Mouse (Mus musculus) ovary, adult 18-20 months (tissue): ENCODE measurements around the gene Sctr.
A peak's percentile ranks its signal among the peaks of the same experiment; 100 is the strongest.

ENCODE experiments used
- DNase-seq: peaks from one replicate; pipeline ENCODE4 v3.0.0; 2022; ENCODE audit warnings: low spot score, mixed read lengths

Gene Sctr

GRCm38 (mm10) chr1:120069120-120069519 lies 62.4 kb downstream of the Sctr start:
- no peak for DNase-seq

DNA sequence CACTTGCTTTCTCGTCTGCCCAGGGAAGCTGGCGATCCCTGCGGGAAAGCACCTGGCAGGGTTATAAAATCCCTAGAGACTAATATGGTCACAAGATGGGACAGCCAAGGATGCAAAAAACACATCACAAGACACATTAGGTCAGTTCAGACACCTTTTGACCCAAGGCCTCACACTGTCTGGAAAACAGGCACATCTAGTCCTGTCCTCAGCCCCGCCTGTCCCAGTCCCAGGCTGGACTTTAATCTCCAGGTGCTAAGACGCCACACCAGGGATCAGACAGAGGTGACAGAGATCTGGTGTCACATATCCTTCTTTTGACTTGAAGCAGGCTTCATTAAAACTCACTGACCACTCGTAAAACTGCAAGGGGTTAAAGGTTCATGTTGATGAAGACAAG lies 63.5 kb downstream of the Sctr start:
- no peak for DNase-seq

GRCm38 (mm10) chr1:120071133-120071532 lies 64.4 kb downstream of the Sctr start:
- DNase-seq = no peak

DNA sequence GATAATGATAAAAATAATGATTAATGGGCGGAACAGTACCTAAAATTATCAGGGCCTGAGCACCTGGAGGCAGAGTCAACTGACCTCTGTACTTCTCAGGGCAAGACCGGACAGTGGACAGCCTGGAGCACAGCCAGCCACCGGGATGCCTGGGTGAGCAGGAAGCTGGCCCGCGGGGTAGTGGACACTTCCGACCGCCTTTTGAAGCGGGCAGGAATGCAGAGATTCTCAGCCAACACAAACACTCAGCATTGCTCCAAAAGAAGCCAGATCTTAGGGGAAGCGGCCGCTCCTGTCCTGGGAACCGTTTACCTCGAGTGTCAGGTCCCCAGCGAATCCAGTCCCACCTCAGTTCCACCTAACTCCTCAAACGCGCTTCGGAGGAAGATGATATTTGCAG lies 66.2 kb downstream of the Sctr start:
- no peak for DNase-seq

DNA sequence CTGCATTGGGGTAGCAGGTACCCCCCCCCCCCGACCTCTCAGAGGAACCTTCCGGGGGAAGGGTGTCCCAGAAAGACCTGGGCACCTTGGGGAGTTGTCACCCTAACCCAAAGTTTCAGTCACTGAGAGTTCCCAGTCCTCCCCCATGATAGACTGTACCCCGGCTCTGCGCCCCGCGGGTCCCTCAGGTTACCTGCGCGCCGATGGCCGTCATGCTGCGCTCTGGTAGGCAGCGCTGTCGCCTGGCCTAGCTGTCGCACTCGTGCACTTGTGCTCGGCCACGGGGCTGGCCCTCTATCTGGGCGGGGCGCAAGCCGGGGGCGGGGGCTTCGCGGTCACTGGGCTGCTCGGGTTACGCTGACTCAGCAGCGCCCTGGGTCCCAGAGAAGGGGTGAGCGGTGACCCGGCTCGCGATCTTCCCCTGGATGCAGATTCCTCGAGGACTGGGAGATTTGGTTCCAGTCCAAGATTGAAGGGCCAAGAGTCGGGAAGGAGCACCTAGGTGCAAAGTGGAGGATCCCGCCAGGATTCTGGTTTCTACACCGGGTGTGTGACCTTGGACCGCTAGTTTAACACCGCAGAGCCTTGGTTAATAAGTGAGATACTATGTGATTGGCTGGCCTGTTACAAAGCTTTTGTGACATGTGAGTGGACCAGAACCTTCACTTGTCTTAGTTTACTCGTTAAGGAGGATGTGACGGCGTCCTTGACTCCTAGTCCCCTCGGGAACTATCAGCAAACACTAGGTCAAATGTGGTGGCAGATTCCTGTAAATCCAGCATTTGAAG lies 67.0 kb downstream of the Sctr start, which contains the start of gene Tmem37:
Gene Tmem37, minus strand, starts transcription at position 556 of the 788 bp plus-strand sequence.
- DNase-seq = peak; percentile 63

DNA sequence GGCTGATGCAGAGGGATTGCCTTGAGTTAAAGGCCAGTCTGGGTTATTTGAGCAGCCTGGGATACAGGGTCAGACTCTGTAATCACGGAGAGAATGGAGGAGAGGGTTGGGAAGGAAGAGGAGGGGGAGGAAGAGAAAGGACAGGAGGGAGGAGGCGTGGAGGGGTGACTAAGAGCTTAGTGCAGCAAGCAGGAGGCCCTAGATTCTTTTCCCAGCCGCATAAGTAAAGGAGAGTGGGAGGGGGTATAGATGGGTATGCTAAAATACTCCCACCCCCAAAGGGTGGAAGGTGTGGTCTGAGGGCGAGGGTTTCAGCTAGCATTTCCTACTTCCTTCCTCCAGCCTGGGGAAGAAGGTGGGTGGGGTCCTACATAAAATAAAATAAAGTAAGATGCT lies 67.6 kb downstream of the Sctr start:
- DNase-seq = no peak

DNA sequence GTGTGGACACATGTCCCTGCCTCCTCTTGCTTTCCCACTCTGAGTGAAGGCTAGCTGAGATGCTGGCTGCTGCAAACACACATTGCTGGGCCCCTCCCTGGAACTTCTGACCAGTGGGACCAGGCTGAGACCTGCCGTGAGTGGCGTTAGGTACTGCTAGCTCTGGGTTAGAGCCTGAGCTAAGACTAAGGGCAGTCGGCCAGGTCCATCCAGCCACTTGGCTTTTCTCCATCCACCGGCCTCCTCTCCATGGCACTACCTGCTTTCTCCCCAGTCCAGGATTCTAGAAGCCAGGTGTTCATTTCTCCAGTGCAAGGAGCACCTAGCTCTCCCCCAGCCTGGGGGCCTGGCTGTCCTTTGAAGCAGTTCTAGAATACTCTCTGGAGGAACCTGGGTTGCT lies 68.2 kb downstream of the Sctr start:
- no peak for DNase-seq

DNA sequence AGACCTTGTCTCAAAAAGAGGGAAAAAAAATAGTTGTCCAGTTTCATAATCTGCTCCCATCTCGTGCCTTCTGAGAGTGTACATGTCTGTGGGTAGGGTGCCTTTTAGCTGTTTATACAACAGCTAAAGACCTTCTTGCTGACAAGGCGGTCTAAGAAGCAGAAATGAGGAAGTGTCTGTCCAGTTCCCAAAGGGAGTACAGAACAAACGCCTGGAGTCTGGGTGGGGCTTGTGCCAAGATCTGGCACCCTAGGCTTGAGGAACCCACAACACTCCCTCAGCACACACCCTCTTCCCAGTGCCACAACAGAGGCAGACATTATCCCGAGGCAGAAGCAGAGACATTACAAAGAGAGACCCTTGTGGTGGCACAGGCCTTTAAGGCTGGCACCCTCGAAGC lies 68.8 kb downstream of the Sctr start:
- DNase-seq = no peak

- DNase-seq = no peak
Observed at GRCm38 (mm10) chr1:120077746-120078410, 71.2 kb downstream of the Sctr start.

- DNase-seq = no peak
Observed at GRCm38 (mm10) chr1:120080632-120081031, 73.9 kb downstream of the Sctr start.

GRCm38 (mm10) chr1:120082957-120083585 lies 76.4 kb downstream of the Sctr start:
- DNase-seq = no peak

DNA sequence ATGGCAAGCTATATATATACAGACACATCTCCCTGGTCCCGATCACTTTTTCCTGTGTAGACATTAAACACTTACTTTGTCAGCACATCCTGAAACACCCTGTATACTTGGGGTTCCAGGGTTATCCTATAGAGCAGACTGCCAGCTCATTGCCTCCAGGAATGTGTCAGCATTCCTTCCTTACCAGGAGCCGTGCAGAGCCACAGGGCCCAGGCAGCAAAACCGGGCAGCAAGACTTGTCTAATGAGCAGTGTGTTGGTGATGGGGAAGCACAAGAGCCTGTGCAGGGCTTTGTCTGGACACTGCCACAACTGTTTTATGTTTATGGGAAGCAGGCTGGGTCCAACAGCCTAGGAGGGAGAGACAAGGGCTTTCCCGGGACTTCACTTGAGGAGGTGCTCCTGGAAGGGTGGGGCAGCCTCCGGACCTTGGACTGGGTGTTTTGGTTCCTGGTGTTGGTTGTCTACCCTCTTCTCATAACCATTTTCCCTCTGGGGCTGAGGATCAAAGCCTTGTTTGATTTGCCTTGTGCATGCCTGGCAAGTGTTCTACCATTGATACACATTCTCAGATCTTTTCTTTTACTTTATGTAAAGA lies 77.3 kb downstream of the Sctr start:
- DNase-seq = no peak

DNA sequence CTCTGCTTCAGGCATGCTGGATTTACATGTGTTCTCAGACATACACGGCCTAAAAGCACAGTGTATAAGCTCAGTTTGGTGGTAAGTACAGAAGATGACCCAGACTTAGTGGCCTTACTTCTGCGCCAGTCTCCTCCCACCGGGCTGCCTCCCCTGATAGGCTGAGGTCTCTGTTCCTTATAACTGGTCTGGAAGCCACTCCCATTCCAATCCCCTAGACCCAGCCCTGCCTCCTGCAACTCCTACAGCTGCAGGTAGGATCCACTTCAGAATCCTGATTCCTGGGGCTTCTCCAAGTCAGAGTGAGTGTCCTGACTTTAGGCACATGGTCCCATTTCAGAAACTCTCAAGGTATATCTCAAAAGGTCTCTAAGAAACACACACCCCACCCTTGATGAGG lies 79.0 kb downstream of the Sctr start:
- no peak for DNase-seq

DNA sequence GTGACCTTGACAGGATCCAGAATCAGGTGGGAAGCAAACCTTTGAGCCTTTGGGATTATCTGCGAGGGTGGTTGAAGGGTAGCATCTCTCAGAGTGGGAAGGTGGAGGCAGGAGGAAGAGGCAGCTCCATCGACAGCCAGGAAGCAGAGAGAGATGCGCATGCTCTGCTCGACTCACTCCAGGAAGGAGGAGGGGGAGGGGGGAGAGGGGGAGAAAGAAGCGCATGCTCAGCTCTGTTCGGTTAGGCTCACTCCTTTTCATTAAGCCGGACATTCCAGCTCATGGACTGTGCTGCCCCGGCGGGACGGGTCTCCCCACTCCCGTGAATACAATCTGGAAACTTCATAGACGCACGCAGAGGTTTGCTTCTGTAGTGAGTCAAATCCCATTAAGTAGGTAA lies 80.0 kb downstream of the Sctr start:
- no peak for DNase-seq

GRCm38 (mm10) chr1:120089180-120089579 lies 82.5 kb downstream of the Sctr start:
- no peak for DNase-seq

DNA sequence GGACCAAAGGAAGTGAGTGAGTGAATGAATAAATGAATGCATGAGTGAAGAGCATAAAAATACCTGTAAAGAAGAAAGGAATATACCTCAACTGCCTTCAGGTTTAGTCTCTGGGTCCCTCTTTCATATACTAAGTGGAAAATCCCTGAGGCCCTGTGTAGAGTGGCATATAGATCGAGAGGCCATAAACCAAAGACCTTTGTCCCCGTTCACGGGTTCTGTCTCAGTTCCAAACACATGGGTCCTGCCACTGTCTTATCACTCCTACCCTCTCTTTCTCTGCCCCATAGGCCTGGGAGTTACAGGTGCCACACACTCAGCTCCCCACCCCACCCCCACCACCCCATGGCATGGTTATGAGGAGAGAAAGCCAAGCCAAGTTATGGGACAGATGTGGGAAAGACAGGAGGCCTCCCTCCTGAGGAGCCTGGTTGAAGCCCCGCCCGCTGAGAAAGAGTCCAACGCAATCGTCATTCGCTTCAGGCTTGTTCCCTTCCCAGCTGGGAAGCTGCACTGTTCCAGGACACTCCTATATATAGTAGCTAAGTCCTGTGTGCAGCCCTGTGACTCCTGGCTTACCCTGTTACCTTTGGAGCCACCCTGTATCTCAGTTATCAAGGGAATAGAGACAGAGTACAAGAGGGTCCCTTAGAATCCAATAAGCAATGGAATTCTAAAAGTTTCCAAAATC lies 84.3 kb downstream of the Sctr start:
- no peak for DNase-seq

DNA sequence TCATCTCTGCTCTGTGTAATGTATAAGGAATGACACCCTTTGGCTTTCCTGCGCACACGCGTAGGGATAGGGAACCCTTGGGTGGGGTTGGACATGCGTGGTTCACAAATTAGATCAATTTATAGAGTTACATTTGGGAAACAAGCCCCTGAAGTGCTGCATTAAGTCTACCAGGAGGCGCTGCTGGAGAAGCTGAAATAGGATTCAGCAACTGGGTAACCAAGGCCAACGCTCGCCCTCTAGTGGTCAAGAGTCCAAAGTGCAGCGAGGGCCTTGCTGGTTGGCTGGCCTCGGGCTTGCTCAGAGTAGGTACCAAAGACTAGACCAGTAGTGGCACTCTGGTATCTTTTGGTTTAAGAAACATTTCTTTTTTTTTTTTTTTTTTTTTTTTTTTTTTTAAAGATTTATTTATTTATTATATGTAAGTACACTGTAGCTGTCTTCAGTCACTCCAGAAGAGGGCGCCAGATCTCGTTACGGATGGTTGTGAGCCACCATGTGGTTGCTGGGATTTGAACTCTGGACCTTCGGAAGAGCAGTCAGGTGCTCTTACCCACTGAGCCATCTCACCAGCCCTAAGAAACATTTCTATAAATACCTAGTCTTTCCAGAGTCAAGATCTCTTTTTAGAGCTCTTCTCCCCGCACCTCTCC lies 86.9 kb downstream of the Sctr start:
- DNase-seq = peak; percentile 70

DNA sequence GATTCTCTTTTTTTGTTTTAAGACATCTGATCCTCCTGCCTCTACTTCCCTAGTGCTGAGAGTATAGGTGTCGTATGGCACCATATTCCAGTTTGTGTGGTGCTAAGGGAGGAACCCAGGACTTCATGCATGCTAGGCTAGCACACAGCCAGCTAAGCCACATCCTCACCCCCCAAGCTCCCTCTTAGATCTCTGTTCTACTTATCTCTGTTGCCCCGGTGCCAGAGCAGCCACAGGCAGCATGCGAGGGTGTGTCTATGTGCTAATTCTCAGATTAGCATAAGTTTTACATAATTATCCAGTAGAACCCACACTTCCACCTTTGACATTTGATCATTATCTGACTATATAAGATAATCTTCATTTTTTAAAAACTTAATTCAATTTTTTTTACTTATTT lies 88.2 kb downstream of the Sctr start:
- no peak for DNase-seq

DNA sequence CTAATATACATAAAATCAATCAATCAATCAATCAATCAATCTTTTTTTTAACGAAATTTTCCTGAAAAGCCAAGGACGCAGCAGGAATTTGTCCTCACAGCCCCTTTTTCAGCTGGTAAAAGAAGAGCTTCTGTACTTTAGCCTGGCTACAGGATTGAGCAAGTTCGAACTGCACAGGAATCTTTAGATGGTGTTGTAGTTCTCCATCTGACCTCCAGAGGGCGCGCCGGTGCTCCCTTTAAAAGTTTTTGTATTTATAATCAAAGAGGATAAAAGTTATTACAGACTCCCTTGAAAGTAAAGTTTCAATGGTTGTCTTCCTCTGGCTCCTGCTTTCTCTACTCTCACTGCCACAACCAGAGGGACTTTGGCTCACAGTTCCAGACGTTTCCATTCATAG lies 91.6 kb downstream of the Sctr start:
- DNase-seq = no peak

GRCm38 (mm10) chr1:120099483-120099882 lies 92.8 kb downstream of the Sctr start:
- DNase-seq = no peak

GRCm38 (mm10) chr1:120100456-120101226 lies 93.9 kb downstream of the Sctr start:
- no peak for DNase-seq
